Mouse (Mus musculus): Measurements from ENCODE around the gene Il33. TPM values are rescaled to one million over a fixed set of nuclear protein-coding genes. Genes with fewer than 3 reads are reported as not detected.
"Not testable (repeated sequence)": the region's sequence is repeated elsewhere in the genome, so short reads cannot be mapped to it uniquely, and the experiment has no call there.

The Il33 gene
- polyA plus RNA-seq, 1 experiment from 2014 or later: 0.34 TPM

DNA sequence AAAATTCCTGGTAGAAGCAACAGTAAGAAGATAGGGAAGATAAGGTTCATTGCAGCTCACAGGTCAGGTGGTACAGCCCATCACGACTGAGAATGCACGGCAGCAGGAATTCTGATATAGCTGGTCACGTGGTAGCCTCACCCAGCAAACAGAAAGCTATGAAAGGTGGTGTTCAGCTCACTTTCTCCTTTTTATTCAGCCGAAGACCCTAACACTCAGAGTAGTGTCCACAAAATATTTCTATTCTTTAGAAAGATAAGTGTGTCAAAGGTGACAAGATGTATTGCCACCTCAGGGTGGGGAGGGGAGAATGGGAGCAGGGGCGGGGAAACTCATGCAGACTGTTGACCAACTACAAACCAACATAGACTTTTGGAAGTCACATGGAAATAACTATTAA, 19.5 kb downstream of the Il33 start:
- no peak overlapping the region for H3K4me3 ChIP-seq
- H3K4me1 ChIP-seq: peaks cover 11% of the 10 kb centered on the region
- no peak overlapping the region for H3K9ac ChIP-seq
- no peaks in the 10 kb centered on the region for H3K9me3 ChIP-seq (replicated peaks)
- H3K4me2 ChIP-seq: no peak overlapping the region
- H3K27ac ChIP-seq: no peak overlapping the region
- no peaks in the 10 kb centered on the region for H3K27me3 ChIP-seq
- ATAC-seq: no peak
- no peaks in the 10 kb centered on the region for H3K36me3 ChIP-seq (ENCODE audit: poor library complexity, severe bottlenecking)
- WGBS: 85% methylated on average over 5 of the region's 5 CpGs

DNA sequence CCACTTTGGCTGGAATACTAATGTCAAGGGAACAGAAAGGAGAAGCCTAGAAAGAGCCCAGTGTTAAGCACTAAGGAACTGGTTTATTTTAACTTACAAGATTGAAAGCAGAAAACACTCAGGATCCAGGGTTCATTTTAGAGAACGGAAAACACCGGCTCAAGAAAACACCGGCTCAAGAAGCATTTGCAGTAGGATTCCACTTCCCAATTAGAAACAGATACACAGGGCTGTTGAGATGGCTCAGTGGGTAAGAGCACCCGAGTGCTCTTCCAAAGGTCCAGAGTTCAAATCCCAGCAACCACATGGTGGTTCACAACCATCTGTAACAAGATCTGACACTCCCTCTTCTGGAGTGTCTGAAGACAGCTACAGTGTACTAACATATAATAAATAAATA, 20.0 kb downstream of the Il33 start:
- 81% methylated on average over 4 of the region's 4 CpGs for WGBS
- H3K9ac ChIP-seq; H3K27ac ChIP-seq; H3K4me2 ChIP-seq; H3K27me3 ChIP-seq; H3K9me3 ChIP-seq (replicated peaks); H3K4me3 ChIP-seq; H3K36me3 ChIP-seq (ENCODE audit: poor library complexity, severe bottlenecking); ATAC-seq: not testable (repeated sequence)
- H3K4me1 ChIP-seq: peaks cover 11% of the 10 kb centered on the region

DNA sequence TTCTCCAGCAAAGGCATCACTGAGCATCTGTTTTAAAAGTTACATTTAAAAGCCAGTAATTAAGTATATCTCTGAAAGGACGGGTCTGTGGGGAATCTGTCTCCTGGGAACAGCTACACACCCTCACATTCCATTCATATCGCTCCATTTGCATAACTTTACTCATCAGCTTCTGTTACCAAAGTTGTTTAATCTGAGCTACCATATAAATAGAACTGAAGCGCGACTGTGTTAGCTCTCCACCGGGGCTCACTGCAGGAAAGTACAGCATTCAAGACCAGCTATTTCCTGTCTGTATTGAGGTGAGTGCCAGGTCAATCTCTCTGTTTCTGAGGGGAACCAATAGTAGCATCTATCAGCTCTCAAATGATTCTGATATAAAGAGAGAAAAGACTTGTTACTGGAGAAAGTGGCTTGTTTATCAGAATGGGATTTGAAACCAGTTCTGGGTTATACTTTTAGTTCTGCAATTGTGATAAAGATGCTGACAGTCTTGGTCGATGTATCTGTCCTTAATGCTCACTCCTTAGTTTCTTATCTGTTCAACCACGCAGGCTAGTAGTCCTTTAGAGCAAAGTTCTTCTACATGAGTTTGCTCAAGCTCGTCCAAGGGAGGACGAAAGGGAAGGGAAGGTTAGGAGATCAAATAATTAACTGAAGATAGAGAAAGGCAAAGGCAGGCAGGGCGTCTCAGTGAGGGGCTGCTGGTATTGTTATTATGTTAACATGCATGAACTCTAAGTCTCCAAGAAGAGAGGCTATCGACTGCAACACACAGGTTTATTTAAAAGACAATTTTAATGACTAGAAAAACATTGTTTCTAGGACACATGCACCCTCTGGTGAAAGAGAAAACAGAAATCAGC, 20.9 kb downstream of the Il33 start:
- WGBS: 15% methylated on average over 11 of the region's 11 CpGs
- no peak for ATAC-seq
- H3K4me2 ChIP-seq: no peak overlapping the region

DNA sequence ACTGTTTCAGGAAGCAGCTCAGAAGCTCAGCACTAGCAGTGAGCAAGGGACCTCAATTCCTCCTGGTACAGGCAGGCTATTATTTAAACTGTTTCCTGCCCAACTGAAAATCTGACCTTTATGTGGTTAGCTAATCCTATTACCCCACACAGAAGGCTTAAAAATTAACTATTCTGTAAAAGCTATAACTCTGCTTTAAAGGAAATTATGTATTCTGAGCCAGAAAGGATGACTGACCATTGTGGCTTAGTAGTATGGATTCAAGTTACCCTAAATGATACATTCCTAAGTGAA, 21.5 kb downstream of the Il33 start:
- no peak overlapping the region for H3K27ac ChIP-seq
- ATAC-seq: no peak
- peaks cover 11% of the 10 kb centered on the region for H3K4me1 ChIP-seq
- H3K9ac ChIP-seq: no peak overlapping the region
- H3K4me2 ChIP-seq: no peak overlapping the region
- H3K36me3 ChIP-seq (ENCODE audit: poor library complexity, severe bottlenecking): no peaks in the 10 kb centered on the region
- H3K4me3 ChIP-seq: no peak overlapping the region
- H3K9me3 ChIP-seq (replicated peaks): no peaks in the 10 kb centered on the region
- no peaks in the 10 kb centered on the region for H3K27me3 ChIP-seq

More for the DNA sequence above, 20.9 kb downstream of the Il33 start:
- no peaks in the 10 kb centered on the region for H3K27me3 ChIP-seq
- no peaks in the 10 kb centered on the region for H3K36me3 ChIP-seq (ENCODE audit: poor library complexity, severe bottlenecking)
- H3K27ac ChIP-seq: no peak overlapping the region
- H3K9ac ChIP-seq: no peak overlapping the region
- no peaks in the 10 kb centered on the region for H3K9me3 ChIP-seq (replicated peaks)
- peaks cover 11% of the 10 kb centered on the region for H3K4me1 ChIP-seq
- no peak overlapping the region for H3K4me3 ChIP-seq

DNA sequence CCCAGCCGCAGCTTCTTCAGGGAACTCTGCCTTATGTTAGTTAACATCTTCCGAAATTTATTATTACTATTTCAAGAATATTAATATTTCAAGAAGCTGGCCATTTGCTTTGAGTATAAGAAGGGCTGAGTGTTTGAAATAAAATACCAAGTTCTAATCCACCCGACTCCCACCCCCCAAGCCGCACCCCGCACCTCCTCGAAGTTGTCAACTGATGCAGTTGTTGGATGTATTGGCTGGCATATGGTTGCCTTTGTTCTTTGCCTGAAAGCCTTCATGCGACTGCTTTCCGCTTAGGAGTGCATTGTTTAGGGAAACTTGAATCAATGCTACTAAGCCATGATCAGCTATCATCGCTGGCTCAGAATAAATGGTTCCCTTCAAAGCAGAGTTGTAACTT, 22.1 kb downstream of the Il33 start:
- WGBS: 62% methylated on average over 9 of the region's 9 CpGs
- Histone ChIP-seq H3K9ac (no peak overlapping the region), H3K36me3 (ENCODE audit: poor library complexity, severe bottlenecking) (no peaks in the 10 kb centered on the region), H3K4me2 (no peak overlapping the region), H3K4me3 (no peak overlapping the region), H3K4me1 (peaks cover 11% of the 10 kb centered on the region), H3K27me3 (no peaks in the 10 kb centered on the region), H3K27ac (no peak overlapping the region), H3K9me3 (replicated peaks) (no peaks in the 10 kb centered on the region)
- ATAC-seq: no peak

DNA sequence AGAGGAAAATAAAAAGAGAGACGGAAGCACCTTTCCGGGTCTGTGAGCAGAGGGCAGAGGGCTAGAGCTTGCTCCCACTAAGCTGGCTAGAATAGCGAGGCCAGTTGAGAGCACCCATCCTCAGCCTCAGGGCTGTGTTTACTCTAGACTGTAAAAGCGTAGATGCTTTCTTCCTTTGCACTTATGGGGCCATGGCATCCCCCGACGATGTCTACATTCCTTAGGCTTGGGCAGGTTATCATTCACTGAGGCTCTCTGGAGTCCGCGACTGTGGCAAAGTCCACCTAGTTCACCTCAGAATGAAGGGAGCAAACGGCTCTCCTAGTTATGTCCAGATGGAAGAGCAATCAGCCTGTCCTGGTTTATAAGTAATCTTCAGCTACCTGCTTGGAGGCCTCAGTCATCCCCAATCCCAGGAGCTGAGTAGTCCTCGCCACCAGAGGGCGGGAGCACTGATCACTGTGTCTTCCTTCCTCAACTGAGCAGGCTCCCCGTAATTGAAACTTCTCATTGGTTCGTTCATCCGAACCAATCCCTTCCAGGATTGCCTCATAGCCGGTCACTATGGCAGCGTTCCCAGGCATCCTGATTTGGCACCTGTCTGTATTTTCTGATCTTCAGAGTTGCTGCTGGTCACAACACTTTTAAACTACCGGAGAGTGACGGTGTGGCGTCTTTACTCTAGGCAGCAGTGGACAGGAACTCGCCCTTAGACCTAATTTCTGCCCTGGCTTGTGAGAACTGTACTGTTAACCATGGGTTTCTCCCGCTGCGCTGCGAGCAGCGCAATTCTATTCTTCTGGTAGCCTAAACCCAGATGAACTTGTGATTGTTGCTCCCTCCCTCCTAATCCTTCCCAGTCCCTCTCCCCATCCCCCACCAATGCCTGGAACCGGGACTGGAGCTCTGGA, 23.2 kb downstream of the Il33 start:
- Histone ChIP-seq H3K9me3 (replicated peaks) (no peaks in the 10 kb centered on the region), H3K27me3 (no peaks in the 10 kb centered on the region), H3K9ac (peak overlapping the region; percentile 55), H3K27ac (no peak overlapping the region), H3K4me3 (peak overlapping the region; percentile 36), H3K4me2 (peak overlapping the region; percentile 68), H3K4me1 (peaks cover 11% of the 10 kb centered on the region), H3K36me3 (ENCODE audit: poor library complexity, severe bottlenecking) (no peaks in the 10 kb centered on the region)
- ATAC-seq: peak; percentile 97
- 25% methylated on average over 25 of the region's 25 CpGs for WGBS

DNA sequence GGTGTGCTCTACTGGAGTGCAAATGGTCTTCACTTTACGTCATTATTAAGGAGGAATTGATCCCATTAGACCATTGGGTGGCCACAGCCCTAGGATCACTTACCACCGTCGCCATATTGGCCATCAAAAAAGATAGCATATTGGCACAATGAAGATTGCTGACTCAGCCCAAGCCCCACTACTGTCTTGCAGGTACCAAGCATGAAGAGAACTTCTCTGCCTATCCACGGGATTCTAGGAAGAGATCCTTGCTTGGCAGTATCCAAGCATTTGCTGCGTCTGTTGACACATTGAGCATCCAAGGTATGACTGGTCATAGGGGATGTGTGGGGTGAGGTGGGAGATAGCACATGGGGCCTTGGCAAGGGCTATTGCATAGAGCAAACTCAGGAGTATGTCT, 27.6 kb downstream of the Il33 start:
- Histone ChIP-seq H3K9me3 (replicated peaks) (no peaks in the 10 kb centered on the region), H3K27me3 (no peaks in the 10 kb centered on the region), H3K4me3 (no peak overlapping the region), H3K27ac (no peak overlapping the region), H3K9ac (no peak overlapping the region), H3K4me1 (peaks cover 11% of the 10 kb centered on the region), H3K36me3 (ENCODE audit: poor library complexity, severe bottlenecking) (no peaks in the 10 kb centered on the region), H3K4me2 (no peak overlapping the region)
- no peak for ATAC-seq
- 90% methylated on average over 5 of the region's 5 CpGs for WGBS

DNA sequence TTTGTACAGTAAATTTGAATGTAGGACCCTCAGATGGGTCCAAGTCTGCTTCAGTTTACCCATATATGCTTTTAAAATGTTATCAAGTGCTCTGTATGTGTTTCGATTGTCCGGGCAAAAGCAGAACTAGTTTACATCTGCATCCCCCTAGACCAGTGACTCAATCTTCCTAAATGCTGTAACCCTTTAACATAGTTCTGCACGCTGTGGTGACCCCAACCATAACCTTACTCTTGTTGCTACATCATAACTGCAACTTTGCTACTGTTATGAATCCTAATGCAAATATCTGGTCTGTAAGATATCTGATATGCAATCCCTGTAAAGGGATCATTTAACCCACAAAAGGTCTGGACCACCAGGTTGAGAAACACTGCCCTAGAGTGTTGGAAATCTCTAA, 28.9 kb downstream of the Il33 start:
- Histone ChIP-seq H3K9me3 (replicated peaks) (no peaks in the 10 kb centered on the region), H3K4me3 (no peak overlapping the region), H3K27ac (no peak overlapping the region), H3K36me3 (ENCODE audit: poor library complexity, severe bottlenecking) (no peaks in the 10 kb centered on the region), H3K4me1 (peaks cover 1% of the 10 kb centered on the region), H3K4me2 (no peak overlapping the region), H3K27me3 (no peaks in the 10 kb centered on the region), H3K9ac (no peak overlapping the region)
- 94% methylated on average over 3 of the region's 3 CpGs for WGBS
- ATAC-seq: no peak

DNA sequence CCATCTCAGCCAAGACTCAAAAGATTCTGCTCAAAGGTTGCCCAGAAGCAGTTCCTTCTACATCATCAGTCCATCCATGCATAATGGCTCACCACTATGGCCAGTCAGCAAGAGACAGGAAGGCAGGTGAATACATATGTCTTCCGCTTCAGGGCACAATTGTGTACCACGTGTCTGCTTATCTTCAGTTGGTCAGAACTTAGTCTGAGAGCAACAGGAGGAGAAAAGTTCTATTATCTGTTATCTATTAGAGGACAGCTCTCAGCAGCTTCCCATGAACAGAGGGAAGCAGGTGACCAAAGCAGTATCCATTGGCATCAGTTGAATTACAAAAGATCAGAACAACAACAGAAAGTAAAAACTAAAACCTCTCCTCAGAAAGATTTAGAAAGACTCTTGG, 30.5 kb downstream of the Il33 start:
- no peaks in the 10 kb centered on the region for H3K9me3 ChIP-seq (replicated peaks)
- 79% methylated on average over 2 of the region's 2 CpGs for WGBS
- no peak for ATAC-seq
- no peaks in the 10 kb centered on the region for H3K27me3 ChIP-seq
- H3K36me3 ChIP-seq (ENCODE audit: poor library complexity, severe bottlenecking): no peaks in the 10 kb centered on the region
- H3K27ac ChIP-seq: no peak overlapping the region
- H3K4me3 ChIP-seq: no peak overlapping the region
- H3K9ac ChIP-seq: no peak overlapping the region
- no peak overlapping the region for H3K4me2 ChIP-seq
- no peaks in the 10 kb centered on the region for H3K4me1 ChIP-seq

DNA sequence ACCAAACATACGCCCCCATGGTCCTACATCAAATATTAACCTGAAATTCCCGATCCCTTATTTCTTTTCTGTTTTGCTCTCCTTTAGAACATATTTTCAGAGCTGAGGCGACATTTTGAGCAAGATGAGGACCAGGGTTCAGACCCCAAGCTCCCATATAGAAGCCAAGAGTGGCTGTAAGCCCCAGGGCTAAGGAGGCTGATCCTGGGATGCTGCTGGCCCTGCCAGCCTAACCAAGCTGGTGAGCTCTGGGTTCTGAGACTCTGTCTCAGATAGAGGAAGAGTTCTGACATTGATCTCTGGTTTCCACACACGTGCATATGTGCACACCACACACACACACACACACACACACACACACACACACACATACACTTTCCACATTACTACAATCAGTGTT, 36.0 kb downstream of the Il33 start:
- WGBS: 83% methylated on average over 4 of the region's 4 CpGs
- no peak overlapping the region for H3K27ac ChIP-seq
- H3K36me3 ChIP-seq (ENCODE audit: poor library complexity, severe bottlenecking): no peaks in the 10 kb centered on the region
- no peaks in the 10 kb centered on the region for H3K4me1 ChIP-seq
- no peaks in the 10 kb centered on the region for H3K27me3 ChIP-seq
- no peak for ATAC-seq
- peaks cover 3% of the 10 kb centered on the region; the same call in 1 of the 2 replicates for H3K9me3 ChIP-seq (replicated peaks)
- H3K9ac ChIP-seq: no peak overlapping the region
- no peak overlapping the region for H3K4me2 ChIP-seq
- H3K4me3 ChIP-seq: no peak overlapping the region

DNA sequence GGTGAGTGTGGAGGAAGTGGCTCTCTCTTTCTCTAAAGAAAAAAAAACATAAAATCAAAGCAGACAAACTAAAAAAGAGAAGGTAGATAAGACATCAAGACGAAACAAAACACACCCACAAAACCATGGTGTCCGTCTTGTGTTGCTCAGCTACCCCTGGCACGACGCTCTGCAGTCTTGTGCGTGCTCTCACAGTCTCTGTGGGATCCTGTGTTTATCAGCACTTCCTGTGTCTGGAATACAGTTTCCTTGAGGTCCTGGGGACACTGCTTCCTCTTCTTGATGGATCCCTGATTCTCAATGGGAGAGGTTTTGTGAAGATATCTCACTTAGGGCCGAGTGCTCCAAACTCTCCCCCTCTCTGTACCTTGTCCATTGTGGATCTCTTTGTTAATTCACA, 36.9 kb downstream of the Il33 start:
- no peak overlapping the region for H3K27ac ChIP-seq
- no peak for ATAC-seq
- 84% methylated on average over 6 of the region's 6 CpGs for WGBS
- H3K4me3 ChIP-seq: no peak overlapping the region
- H3K27me3 ChIP-seq: no peaks in the 10 kb centered on the region
- H3K9me3 ChIP-seq (replicated peaks): peaks cover 11% of the 10 kb centered on the region; the same call in 1 of the 2 replicates
- no peaks in the 10 kb centered on the region for H3K36me3 ChIP-seq (ENCODE audit: poor library complexity, severe bottlenecking)
- no peak overlapping the region for H3K9ac ChIP-seq
- H3K4me1 ChIP-seq: no peaks in the 10 kb centered on the region
- H3K4me2 ChIP-seq: no peak overlapping the region

DNA sequence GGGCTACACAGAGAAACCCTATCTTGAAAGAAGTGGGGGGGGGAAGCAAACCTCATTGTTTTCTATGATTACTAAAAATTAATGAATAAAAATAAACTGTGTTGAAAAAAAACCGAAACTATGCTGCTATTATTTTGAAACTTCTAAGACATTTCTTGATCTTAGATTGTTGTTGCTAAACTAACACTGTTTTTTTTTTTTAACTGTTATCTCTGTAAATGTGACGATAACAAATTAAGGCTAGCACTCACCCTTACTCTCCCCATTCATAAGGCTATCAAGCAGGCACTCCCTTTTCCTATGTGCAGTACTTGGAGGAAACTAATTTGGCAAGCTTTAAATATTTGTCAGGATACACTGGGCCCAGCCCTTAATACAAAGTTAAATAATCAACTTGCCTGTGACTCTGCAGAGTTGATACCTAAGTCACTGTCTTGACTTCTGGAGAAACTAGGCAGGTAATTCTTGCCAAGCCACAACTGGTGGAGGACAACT, 38.7 kb downstream of the Il33 start:
- Histone ChIP-seq H3K4me1 (no peaks in the 10 kb centered on the region), H3K9me3 (replicated peaks) (peaks cover 13% of the 10 kb centered on the region; the same call in 1 of the 2 replicates), H3K4me2 (no peak overlapping the region), H3K27me3 (no peaks in the 10 kb centered on the region), H3K36me3 (ENCODE audit: poor library complexity, severe bottlenecking) (no peaks in the 10 kb centered on the region), H3K9ac (no peak overlapping the region), H3K27ac (no peak overlapping the region), H3K4me3 (no peak overlapping the region)
- ATAC-seq: no peak
- WGBS: 95% methylated on average over 2 of the region's 2 CpGs

Data from forebrain, embryonic 13.5 days (tissue).